Mouse (Mus musculus) erythroblast, embryonic 14.5 days (primary cell): Measurements from ENCODE around the gene Tll2. TPM values are rescaled to one million over a fixed set of nuclear protein-coding genes. Genes with fewer than 3 reads are reported as not detected.

Source experiments
- H3K27me3 ChIP-seq: 2 replicates; pipeline ENCODE4 v1.6.1; 2012; ENCODE audit warnings: inconsistent platforms; ENCODE audit not compliant: control insufficient read depth
- H3K36me3 ChIP-seq: 2 replicates; pipeline ENCODE4 v1.6.1; 2012; ENCODE audit warnings: mild to moderate bottlenecking, inconsistent platforms; ENCODE audit not compliant: control insufficient read depth
- H3K4me1 ChIP-seq: 2 replicates; pipeline ENCODE4 v1.6.1; 2012; ENCODE audit warnings: inconsistent platforms; ENCODE audit not compliant: control insufficient read depth
- H3K4me3 ChIP-seq: replicated peaks from 2 replicates; pipeline ENCODE3; 2012; ENCODE audit warnings: moderate library complexity, mild to moderate bottlenecking, inconsistent platforms
- H3K9me3 ChIP-seq: 2 replicates; pipeline ENCODE4 v1.6.1; 2012; ENCODE audit warnings: low read length, inconsistent platforms, mixed read lengths; ENCODE audit not compliant: control insufficient read depth
- GATA1 ChIP-seq: IDR thresholded peaks from 2 replicates; pipeline ENCODE4 v1.6.1; 2012; ENCODE audit warnings: low read length, inconsistent platforms, mixed read lengths
- TAL1 ChIP-seq: IDR thresholded peaks from 3 replicates; pipeline ENCODE4 v1.6.1; 2012; ENCODE audit warnings: low read length, inconsistent platforms, mixed read lengths
- polyA plus RNA-seq: library from polyadenylated mRNA; stranded (reverse); fragments of >175 nt; gene quantifications from 2 replicates; pipeline ENCODE4 v1.2.3, GENCODE M21; 2012

The Tll2 gene
- polyA plus RNA-seq, 1 experiment, result not detected

DNA sequence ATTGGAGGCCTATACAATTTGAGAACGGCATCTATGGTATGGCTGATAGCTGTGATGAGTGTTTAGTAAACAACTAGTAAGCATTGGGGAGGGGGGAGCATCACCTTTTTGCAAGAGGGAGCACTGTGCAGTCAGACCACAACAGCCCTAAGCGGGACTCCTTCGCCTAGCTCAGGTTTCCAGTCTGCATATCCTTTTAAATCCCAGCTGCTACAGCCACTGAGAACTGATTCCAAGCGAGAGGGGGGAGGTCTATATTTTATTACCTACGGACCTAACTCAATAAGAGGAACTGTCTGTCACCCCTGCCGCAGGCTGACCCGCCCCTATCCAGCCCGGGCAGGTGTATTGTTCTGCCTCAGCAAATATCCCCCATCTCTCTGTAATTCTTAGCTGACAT, 99.1 kb downstream of the Tll2 start:
- H3K4me3 ChIP-seq, result no peak overlapping the region
- TF ChIP-seq GATA1 (no peak), TAL1 (no peak)
- no peaks in the 10 kb centered on the region for H3K27me3 ChIP-seq
- H3K4me1 ChIP-seq, result no peaks in the 10 kb centered on the region
- H3K36me3 ChIP-seq, result no peaks in the 10 kb centered on the region
- no peaks in the 10 kb centered on the region for H3K9me3 ChIP-seq

DNA sequence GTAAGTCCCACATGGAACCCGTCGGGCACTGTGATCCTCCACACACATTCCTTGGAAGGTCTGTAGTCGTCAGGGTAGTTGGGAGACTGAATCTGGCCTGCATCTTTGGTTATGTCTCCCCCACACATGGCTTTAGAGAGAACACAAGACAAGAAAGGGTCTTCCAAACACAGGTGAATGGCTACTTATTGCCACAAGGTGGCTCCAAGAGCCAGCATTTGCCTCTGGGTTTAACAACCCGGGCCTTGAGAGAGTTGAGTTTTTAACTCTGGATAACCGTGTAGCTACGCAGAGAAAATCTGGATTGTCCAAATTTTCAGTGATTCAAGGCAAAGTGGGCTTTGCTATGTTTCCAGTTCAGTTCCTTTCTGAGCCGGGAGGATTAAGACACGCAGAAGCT, 101.7 kb downstream of the Tll2 start:
- no peaks in the 10 kb centered on the region for H3K36me3 ChIP-seq
- no peaks in the 10 kb centered on the region for H3K9me3 ChIP-seq
- no peak for TF ChIP-seq GATA1
- no peak for TF ChIP-seq TAL1
- H3K4me1 ChIP-seq, result no peaks in the 10 kb centered on the region
- H3K27me3 ChIP-seq, result no peaks in the 10 kb centered on the region
- H3K4me3 ChIP-seq, result no peak overlapping the region

DNA sequence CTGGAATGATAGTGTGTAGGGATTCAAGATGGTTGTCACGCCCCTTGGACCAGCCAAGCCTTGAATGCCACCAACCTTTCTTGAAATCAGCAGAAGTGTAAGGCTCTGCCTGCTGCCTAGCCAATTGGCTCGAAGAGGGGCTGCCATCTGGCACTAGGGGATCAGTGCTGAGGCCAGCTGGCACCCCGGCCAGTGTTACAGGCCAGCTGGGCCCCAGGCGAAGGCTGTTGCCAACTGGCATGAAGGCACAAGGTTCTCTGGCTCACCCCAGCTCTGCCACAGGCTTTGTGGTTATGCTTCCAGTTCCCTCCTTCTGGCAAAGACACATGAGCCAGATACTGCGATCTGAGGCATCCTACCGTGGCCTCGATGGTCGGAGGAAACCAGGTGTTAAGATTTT, 105.2 kb downstream of the Tll2 start:
- no peaks in the 10 kb centered on the region for H3K9me3 ChIP-seq
- H3K4me1 ChIP-seq, result no peaks in the 10 kb centered on the region
- H3K27me3 ChIP-seq, result no peaks in the 10 kb centered on the region
- H3K36me3 ChIP-seq, result no peaks in the 10 kb centered on the region
- TF ChIP-seq TAL1, result no peak
- TF ChIP-seq GATA1, result no peak
- no peak overlapping the region for H3K4me3 ChIP-seq

- TF ChIP-seq GATA1, result no peak
- TF ChIP-seq TAL1, result no peak
Measured at GRCm38 (mm10) chr19:41100863-41101262, 105.8 kb downstream of the Tll2 start.

DNA sequence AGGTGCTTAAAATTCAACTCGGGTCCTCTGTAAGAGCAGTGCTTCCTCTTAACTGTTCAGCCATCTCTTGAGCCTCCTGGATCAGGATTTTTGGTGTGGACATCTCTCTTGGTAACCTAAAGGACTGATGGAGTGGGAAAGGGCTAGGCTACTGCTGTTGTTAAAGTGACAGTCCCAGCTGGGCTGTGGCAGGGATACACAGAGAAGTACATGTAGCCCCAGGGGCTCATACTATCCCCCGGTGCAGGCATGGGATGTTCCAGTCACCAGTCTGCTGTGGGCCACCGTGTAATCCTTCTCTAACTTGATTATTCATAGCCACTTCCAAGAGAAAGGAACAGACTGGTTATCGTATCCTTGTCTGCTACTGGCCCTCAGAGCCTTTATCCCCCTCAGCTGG, 109.6 kb downstream of the Tll2 start:
- Histone ChIP-seq H3K4me3 (no peak overlapping the region), H3K36me3 (no peaks in the 10 kb centered on the region), H3K9me3 (no peaks in the 10 kb centered on the region), H3K27me3 (no peaks in the 10 kb centered on the region), H3K4me1 (no peaks in the 10 kb centered on the region)
- TF ChIP-seq TAL1 (no peak), GATA1 (no peak)

More at GRCm38 (mm10) chr19:41100863-41101262, 105.8 kb downstream of the Tll2 start:
- H3K4me3 ChIP-seq, result no peak overlapping the region
- no peaks in the 10 kb centered on the region for H3K4me1 ChIP-seq
- no peaks in the 10 kb centered on the region for H3K27me3 ChIP-seq
- no peaks in the 10 kb centered on the region for H3K9me3 ChIP-seq
- H3K36me3 ChIP-seq, result no peaks in the 10 kb centered on the region

- Histone ChIP-seq H3K4me3 (no peak overlapping the region), H3K27me3 (peaks cover 14% of the 10 kb centered on the region), H3K4me1 (no peaks in the 10 kb centered on the region), H3K9me3 (no peaks in the 10 kb centered on the region), H3K36me3 (no peaks in the 10 kb centered on the region)
- TF ChIP-seq GATA1 (no peak), TAL1 (no peak)
Measured at GRCm38 (mm10) chr19:41091901-41092300, 114.7 kb downstream of the Tll2 start.

DNA sequence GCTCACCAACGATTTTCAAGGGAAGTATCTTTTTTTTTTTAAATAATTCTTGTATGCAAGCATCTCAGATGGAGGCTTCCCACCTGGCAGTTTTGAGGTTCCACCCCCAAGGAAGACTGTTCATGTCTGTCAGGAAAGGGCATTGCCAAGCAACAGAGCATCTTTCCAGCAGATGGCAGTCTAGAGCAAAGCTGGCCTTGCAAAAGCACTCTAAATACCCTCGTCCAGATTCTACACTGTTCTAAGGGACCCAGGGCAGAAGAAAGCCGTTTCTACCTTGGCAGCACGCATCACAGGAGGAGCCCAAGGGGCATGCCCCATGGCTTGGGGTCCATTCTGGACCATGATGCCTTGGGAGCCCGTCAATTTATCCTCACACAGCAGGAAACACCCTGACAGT, 116.8 kb downstream of the Tll2 start:
- no peaks in the 10 kb centered on the region for H3K36me3 ChIP-seq
- no peak for TF ChIP-seq TAL1
- no peak for TF ChIP-seq GATA1
- H3K9me3 ChIP-seq, result no peaks in the 10 kb centered on the region
- peaks cover 14% of the 10 kb centered on the region for H3K27me3 ChIP-seq
- no peaks in the 10 kb centered on the region for H3K4me1 ChIP-seq
- no peak overlapping the region for H3K4me3 ChIP-seq

DNA sequence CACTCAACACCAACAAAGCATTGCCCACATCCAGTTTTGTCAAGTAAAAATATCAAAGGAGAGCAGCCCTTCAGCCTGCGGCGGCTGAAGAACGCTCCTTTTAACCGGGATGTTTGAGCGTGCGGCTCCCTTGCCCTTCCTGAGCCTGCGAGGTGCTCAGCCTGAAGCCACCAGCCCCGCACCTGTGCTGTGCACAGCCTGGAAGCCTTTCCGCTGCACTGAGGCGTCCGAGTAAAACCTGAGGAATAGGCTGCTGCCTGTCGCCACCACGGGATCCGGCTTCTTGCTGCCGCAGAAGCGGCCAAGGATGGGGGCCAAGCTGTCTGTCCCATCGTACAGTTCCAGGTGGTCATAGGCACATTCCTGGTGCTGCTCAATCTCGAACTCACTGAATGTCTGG, 118.1 kb downstream of the Tll2 start:
- peaks cover 14% of the 10 kb centered on the region for H3K27me3 ChIP-seq
- no peaks in the 10 kb centered on the region for H3K36me3 ChIP-seq
- H3K4me1 ChIP-seq, result no peaks in the 10 kb centered on the region
- no peak overlapping the region for H3K4me3 ChIP-seq
- H3K9me3 ChIP-seq, result no peaks in the 10 kb centered on the region
- no peak for TF ChIP-seq GATA1
- TF ChIP-seq TAL1, result no peak

DNA sequence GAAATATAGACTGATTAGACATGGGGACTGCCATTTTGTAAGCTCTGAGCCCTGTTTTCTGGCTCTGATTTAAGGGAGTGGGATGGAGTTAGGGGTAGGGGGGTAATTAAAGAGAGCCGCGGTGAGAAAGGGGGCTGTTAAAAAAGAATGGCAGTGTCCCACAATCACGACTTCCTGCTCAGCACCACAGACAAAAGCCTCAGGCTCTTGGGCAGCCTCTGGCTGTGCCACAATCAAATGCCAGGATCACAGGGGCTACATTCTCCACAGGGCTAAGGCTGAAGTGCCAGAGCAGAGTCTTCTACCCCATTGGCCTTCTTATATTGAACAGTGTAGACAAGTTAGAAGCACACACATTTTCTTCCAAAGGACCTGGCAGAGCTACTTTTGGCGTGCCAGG, 118.7 kb downstream of the Tll2 start:
- Histone ChIP-seq H3K36me3 (no peaks in the 10 kb centered on the region), H3K27me3 (peaks cover 14% of the 10 kb centered on the region), H3K9me3 (no peaks in the 10 kb centered on the region), H3K4me1 (no peaks in the 10 kb centered on the region), H3K4me3 (no peak overlapping the region)
- TF ChIP-seq GATA1 (no peak), TAL1 (no peak)

GRCm38 (mm10) chr19:41086700-41087099, 119.9 kb downstream of the Tll2 start:
- Histone ChIP-seq H3K27me3 (peaks cover 14% of the 10 kb centered on the region), H3K4me3 (no peak overlapping the region), H3K36me3 (no peaks in the 10 kb centered on the region), H3K4me1 (no peaks in the 10 kb centered on the region), H3K9me3 (no peaks in the 10 kb centered on the region)
- TF ChIP-seq TAL1 (no peak), GATA1 (no peak)
